Mouse (Mus musculus): ENCODE data around the gene Pde3a. TPM values are rescaled to one million over a fixed set of nuclear protein-coding genes. Genes with fewer than 3 reads are reported as not detected.

Pde3a gene
- total and polyA plus RNA-seq, 3 experiments: 18.0 to 72.3 (median 64.6) TPM

DNA sequence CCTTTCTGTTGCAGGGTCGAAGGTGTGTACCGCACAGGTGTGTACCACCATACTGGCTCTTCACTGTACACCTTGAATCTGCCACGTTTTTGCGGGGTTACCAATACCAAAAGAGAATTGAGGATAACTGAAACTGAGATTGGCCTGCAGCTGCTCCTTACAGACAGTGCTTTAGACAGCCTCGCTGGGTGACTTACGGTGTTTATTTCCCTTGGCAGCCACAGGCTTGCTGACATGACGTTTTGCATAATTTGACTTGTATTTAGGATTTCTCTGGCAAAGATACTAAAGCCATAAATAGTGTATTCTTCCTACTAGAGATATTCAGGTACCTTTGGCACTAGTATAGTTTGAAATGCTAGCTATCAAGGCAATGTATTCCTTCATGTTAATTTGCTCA lies 155.6 kb downstream of the Pde3a start:
- Histone ChIP-seq H3K27me3 (ENCODE audit: control insufficient read depth, insufficient read depth, low read length) (no peaks in the 10 kb centered on the region), H3K9ac (ENCODE audit: low read depth, low read length) (no peak overlapping the region), H3K27ac (no peak overlapping the region), H3K4me1 (ENCODE audit: control insufficient read depth, insufficient read depth, low read length) (peaks cover 3% of the 10 kb centered on the region), H3K79me2 (replicated peaks; ENCODE audit: control insufficient read depth, insufficient read depth, low read length) (no peaks in the 10 kb centered on the region), H3K36me3 (ENCODE audit: control insufficient read depth, insufficient read depth, low read length) (no peaks in the 10 kb centered on the region), H3K4me3 (no peak overlapping the region)
- intact Hi-C loops (cut with DNase I): no loop called here
- no peak for DNase-seq
- 65% methylated on average over 7 of the region's 7 CpGs for WGBS
- TF ChIP-seq CTCF (IDR thresholded peaks at IDR 0.05) (no peak), POLR2A (IDR thresholded peaks at IDR 0.05; ENCODE audit: insufficient read depth, low read depth, low read length) (no peak), EP300 (IDR thresholded peaks at IDR 0.05; ENCODE audit: insufficient read depth, low read depth, low read length) (no peak)

DNA sequence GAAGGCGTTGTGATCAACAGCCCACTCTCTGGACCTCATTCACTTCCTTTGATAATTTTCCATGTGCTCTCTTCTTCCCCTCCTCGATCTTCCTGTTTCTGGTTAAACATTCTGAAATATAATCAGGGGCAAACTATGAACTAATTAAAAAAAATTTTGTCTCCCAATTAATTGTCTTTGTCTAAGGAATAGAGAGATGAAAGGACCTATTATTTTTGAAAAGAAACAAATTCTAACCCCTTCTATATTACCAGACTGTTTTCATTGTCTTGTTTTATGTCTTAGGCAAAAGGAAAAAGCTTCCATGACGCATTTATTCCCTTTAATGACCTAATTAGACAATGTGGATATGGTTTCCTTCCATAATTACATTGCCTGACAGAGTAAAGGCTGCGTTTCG lies 156.4 kb downstream of the Pde3a start:
- 55% methylated on average over 5 of the region's 5 CpGs for WGBS
- Histone ChIP-seq H3K36me3 (ENCODE audit: control insufficient read depth, insufficient read depth, low read length) (no peaks in the 10 kb centered on the region), H3K4me1 (ENCODE audit: control insufficient read depth, insufficient read depth, low read length) (peaks cover 3% of the 10 kb centered on the region), H3K4me3 (no peak overlapping the region), H3K79me2 (replicated peaks; ENCODE audit: control insufficient read depth, insufficient read depth, low read length) (no peaks in the 10 kb centered on the region), H3K27ac (no peak overlapping the region), H3K9ac (ENCODE audit: low read depth, low read length) (no peak overlapping the region), H3K27me3 (ENCODE audit: control insufficient read depth, insufficient read depth, low read length) (no peaks in the 10 kb centered on the region)
- TF ChIP-seq CTCF (IDR thresholded peaks at IDR 0.05): no peak
- no peak for TF ChIP-seq EP300 (IDR thresholded peaks at IDR 0.05; ENCODE audit: insufficient read depth, low read depth, low read length)
- no peak for TF ChIP-seq POLR2A (IDR thresholded peaks at IDR 0.05; ENCODE audit: insufficient read depth, low read depth, low read length)
- intact Hi-C loops (cut with DNase I): no loop called here
- DNase-seq: no peak

DNA sequence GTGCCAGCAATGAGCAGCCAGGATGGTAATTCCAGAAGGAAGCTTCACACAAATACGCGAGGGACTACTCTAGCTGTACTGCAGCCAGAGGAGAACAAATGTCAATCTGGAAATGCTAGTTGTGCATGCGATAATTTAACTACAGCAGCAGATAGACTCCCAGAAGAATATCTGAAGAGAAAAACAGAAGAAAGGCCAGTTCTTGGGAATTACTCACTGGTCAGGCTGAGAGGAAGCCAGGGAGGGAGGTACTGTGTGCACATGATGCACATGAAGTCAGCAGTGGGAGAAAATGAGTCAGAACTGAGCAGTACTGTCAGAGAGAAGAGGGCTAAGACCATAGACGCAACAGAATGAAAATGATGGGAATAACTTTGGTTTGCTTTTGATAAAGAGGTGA lies 159.7 kb downstream of the Pde3a start:
- H3K27ac ChIP-seq: peak overlapping the region; percentile 40
- H3K36me3 ChIP-seq (ENCODE audit: control insufficient read depth, insufficient read depth, low read length): peaks cover 5% of the 10 kb centered on the region
- H3K4me1 ChIP-seq (ENCODE audit: control insufficient read depth, insufficient read depth, low read length): peaks cover 5% of the 10 kb centered on the region
- intact Hi-C loops (cut with DNase I): no loop called here
- H3K27me3 ChIP-seq (ENCODE audit: control insufficient read depth, insufficient read depth, low read length): no peaks in the 10 kb centered on the region
- no peak overlapping the region for H3K4me3 ChIP-seq
- no peak overlapping the region for H3K9ac ChIP-seq (ENCODE audit: low read depth, low read length)
- no peaks in the 10 kb centered on the region for H3K79me2 ChIP-seq (replicated peaks; ENCODE audit: control insufficient read depth, insufficient read depth, low read length)
- TF ChIP-seq POLR2A (IDR thresholded peaks at IDR 0.05; ENCODE audit: insufficient read depth, low read depth, low read length): no peak
- no peak for TF ChIP-seq CTCF (IDR thresholded peaks at IDR 0.05)
- TF ChIP-seq EP300 (IDR thresholded peaks at IDR 0.05; ENCODE audit: insufficient read depth, low read depth, low read length): no peak
- 39% methylated on average over 4 of the region's 4 CpGs for WGBS
- DNase-seq: peak in 1 of 2 experiments; percentile 41

DNA sequence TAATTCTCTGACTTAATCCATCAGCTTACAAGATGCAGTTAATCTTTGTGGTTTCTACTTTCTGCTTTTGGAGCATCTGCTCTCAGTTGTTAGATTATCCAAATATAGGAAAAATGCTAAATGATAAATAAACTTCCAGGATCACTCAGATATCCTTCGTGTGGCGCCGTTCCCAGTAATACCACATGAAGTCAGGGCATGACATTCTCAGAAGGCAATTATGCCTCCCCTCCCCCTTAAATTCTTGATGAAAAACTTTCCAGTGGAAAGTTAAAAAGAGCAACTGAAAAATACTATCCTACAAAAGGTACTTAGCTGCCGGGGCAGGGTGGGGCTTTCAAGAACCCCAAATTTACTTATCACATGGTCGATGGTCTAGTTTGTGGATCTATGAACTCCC lies 161.8 kb downstream of the Pde3a start:
- peaks cover 2% of the 10 kb centered on the region for H3K4me1 ChIP-seq (ENCODE audit: control insufficient read depth, insufficient read depth, low read length)
- H3K79me2 ChIP-seq (replicated peaks; ENCODE audit: control insufficient read depth, insufficient read depth, low read length): peaks cover 2% of the 10 kb centered on the region; the same call in 1 of the 2 replicates
- no peak overlapping the region for H3K4me3 ChIP-seq
- DNase-seq: no peak
- H3K27ac ChIP-seq: no peak overlapping the region
- intact Hi-C loops (cut with DNase I): no loop called here
- H3K27me3 ChIP-seq (ENCODE audit: control insufficient read depth, insufficient read depth, low read length): no peaks in the 10 kb centered on the region
- TF ChIP-seq CTCF (IDR thresholded peaks at IDR 0.05) (no peak), POLR2A (IDR thresholded peaks at IDR 0.05; ENCODE audit: insufficient read depth, low read depth, low read length) (no peak), EP300 (IDR thresholded peaks at IDR 0.05; ENCODE audit: insufficient read depth, low read depth, low read length) (no peak)
- WGBS: 80% methylated on average over 5 of the region's 5 CpGs
- H3K9ac ChIP-seq (ENCODE audit: low read depth, low read length): no peak overlapping the region
- peaks cover 5% of the 10 kb centered on the region for H3K36me3 ChIP-seq (ENCODE audit: control insufficient read depth, insufficient read depth, low read length)

DNA sequence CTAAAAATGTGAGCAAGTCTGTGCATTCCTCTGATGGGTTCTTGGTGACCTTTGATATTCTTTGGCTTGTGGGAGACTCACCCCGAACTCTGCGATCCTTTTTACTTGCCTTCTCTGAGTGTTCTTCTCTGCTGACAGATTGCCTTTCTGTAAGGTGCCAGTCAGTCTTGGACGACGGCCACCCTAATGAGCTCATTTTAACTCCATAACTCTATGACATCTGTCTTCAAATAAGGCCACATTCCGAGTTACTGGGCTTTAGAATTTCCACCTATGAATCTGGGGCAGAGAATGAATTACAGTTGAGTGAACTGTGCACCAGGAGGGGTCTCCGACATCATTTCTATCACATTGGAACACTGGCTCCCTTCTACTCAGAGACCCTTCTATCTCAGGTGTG lies 176.0 kb downstream of the Pde3a start:
- peaks cover 4% of the 10 kb centered on the region for H3K4me1 ChIP-seq (ENCODE audit: control insufficient read depth, insufficient read depth, low read length)
- H3K27ac ChIP-seq: peak overlapping the region; percentile 44
- intact Hi-C loops (cut with DNase I): no loop called here
- no peak for TF ChIP-seq POLR2A (IDR thresholded peaks at IDR 0.05; ENCODE audit: insufficient read depth, low read depth, low read length)
- no peaks in the 10 kb centered on the region for H3K27me3 ChIP-seq (ENCODE audit: control insufficient read depth, insufficient read depth, low read length)
- H3K9ac ChIP-seq (ENCODE audit: low read depth, low read length): no peak overlapping the region
- no peaks in the 10 kb centered on the region for H3K79me2 ChIP-seq (replicated peaks; ENCODE audit: control insufficient read depth, insufficient read depth, low read length)
- peak in 1 of 2 experiments; percentile 32 for DNase-seq
- no peak overlapping the region for H3K4me3 ChIP-seq
- no peaks in the 10 kb centered on the region; the same call in 1 of the 2 replicates for H3K36me3 ChIP-seq (ENCODE audit: control insufficient read depth, insufficient read depth, low read length)
- 61% methylated on average over 6 of the region's 6 CpGs for WGBS

DNA sequence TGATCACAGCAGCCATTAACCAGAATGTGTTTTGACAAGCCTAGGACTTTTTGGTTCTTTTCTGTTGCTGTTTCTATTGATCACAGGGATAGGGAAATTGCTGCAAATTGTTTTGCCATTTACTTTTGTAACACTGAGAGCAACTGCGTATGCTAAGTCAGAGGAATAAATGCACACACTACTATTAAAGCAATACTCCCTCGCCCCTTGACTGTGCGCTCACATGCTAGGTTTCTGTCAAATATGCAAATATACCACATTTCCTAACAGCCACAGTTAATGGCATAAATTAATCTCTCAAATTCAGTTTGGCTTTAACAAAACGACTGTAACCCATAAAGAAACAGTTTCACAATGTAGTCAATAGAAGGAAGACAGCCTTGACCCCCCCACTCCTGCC lies 179.5 kb downstream of the Pde3a start:
- Histone ChIP-seq H3K36me3 (ENCODE audit: control insufficient read depth, insufficient read depth, low read length) (no peaks in the 10 kb centered on the region; the same call in 1 of the 2 replicates), H3K27ac (no peak overlapping the region), H3K9ac (ENCODE audit: low read depth, low read length) (no peak overlapping the region), H3K79me2 (replicated peaks; ENCODE audit: control insufficient read depth, insufficient read depth, low read length) (no peaks in the 10 kb centered on the region), H3K27me3 (ENCODE audit: control insufficient read depth, insufficient read depth, low read length) (no peaks in the 10 kb centered on the region), H3K4me3 (no peak overlapping the region), H3K4me1 (ENCODE audit: control insufficient read depth, insufficient read depth, low read length) (peaks cover 4% of the 10 kb centered on the region)
- 80% methylated on average over 4 of the region's 4 CpGs for WGBS
- TF ChIP-seq EP300 (IDR thresholded peaks at IDR 0.05; ENCODE audit: insufficient read depth, low read depth, low read length) (no peak), POLR2A (IDR thresholded peaks at IDR 0.05; ENCODE audit: insufficient read depth, low read depth, low read length) (no peak), CTCF (IDR thresholded peaks at IDR 0.05) (no peak)
- no peak for DNase-seq
- intact Hi-C loops (cut with DNase I): no loop called here
